Mouse (Mus musculus) neutrophil, adult 5-6 weeks (primary cell): ENCODE data around the gene Esam. TPM values are rescaled to one million over a fixed set of nuclear protein-coding genes. Genes with fewer than 3 reads are reported as not detected.
A peak's percentile ranks its signal among the peaks of the same experiment; 100 is the strongest.

Experiments used
- ATAC-seq: fragments of 151-379, 151-347 bp; 2 replicates; pipeline ENCODE4 v1.8.0; 2017; ENCODE audit warnings: mild to moderate bottlenecking, moderate TSS enrichment; ENCODE audit not compliant: insufficient number of reproducible peaks, poor library complexity, low FRiP score, severe bottlenecking; ENCODE audit errors: extremely low read depth
- total RNA-seq: library from RNA; stranded (forward); fragments of 200-1000 nt; gene quantifications from 2 replicates; pipeline ENCODE4 v1.2.3, GENCODE M21; 2017

Esam gene
- total RNA-seq, 1 experiment from 2014 or later: 1.9 TPM

GRCm38 (mm10) chr9:37551751-37552531 lies 24.1 kb downstream of the Esam start:
- ATAC-seq: peak; percentile 20; the same call in 1 of the 2 replicates

- ATAC-seq: peak; percentile 41; the same call in 1 of the 2 replicates
Observed at GRCm38 (mm10) chr9:37552536-37553293, 24.8 kb downstream of the Esam start, which contains the start of gene Nrgn. Nrgn (minus strand) TSS chr9:37552904.

GRCm38 (mm10) chr9:37554279-37554678 lies 26.4 kb downstream of the Esam start:
- ATAC-seq: no peak

GRCm38 (mm10) chr9:37554838-37555748 lies 27.2 kb downstream of the Esam start, which contains the start of gene Siae:
Siae (plus strand) TSS chr9:37555698.
- no peak for ATAC-seq

- no peak for ATAC-seq
Observed at GRCm38 (mm10) chr9:37556366-37556765, 28.5 kb downstream of the Esam start.

GRCm38 (mm10) chr9:37560617-37561016 lies 32.7 kb downstream of the Esam start:
- ATAC-seq: no peak

GRCm38 (mm10) chr9:37563805-37564204 lies 35.9 kb downstream of the Esam start:
- ATAC-seq: no peak

GRCm38 (mm10) chr9:37567019-37567418 lies 39.1 kb downstream of the Esam start:
- no peak for ATAC-seq

GRCm38 (mm10) chr9:37567454-37567853 lies 39.6 kb downstream of the Esam start:
- no peak for ATAC-seq

GRCm38 (mm10) chr9:37567892-37568604 lies 40.2 kb downstream of the Esam start:
- no peak for ATAC-seq

GRCm38 (mm10) chr9:37568605-37569214 lies 40.8 kb downstream of the Esam start:
- no peak for ATAC-seq

GRCm38 (mm10) chr9:37569231-37569835 lies 41.5 kb downstream of the Esam start:
- no peak for ATAC-seq

GRCm38 (mm10) chr9:37572204-37572876 lies 44.5 kb downstream of the Esam start:
- ATAC-seq: no peak

GRCm38 (mm10) chr9:37576436-37576930 lies 48.6 kb downstream of the Esam start:
- ATAC-seq: peak; percentile 68

- peak; percentile 56; the same call in 1 of the 2 replicates for ATAC-seq
Observed at GRCm38 (mm10) chr9:37583594-37583993, 55.7 kb downstream of the Esam start.

GRCm38 (mm10) chr9:37586718-37587117 lies 58.8 kb downstream of the Esam start:
- no peak for ATAC-seq
